Mouse (Mus musculus): ENCODE results near the gene Mfsd4b3. TPM values are rescaled to one million over a fixed set of nuclear protein-coding genes. Genes with fewer than 3 reads are reported as not detected.

The Mfsd4b3 gene
- polyA plus RNA-seq, 1 experiment = 0.07 TPM

- WGBS = 80% methylated on average over 5 of the region's 5 CpGs
- no peak overlapping the region for H3K27ac ChIP-seq (ENCODE audit: insufficient read depth, low read length)
- H3K27me3 ChIP-seq (ENCODE audit: control insufficient read depth, insufficient read depth, low read length) = no peaks in the 10 kb centered on the region
- no peaks in the 10 kb centered on the region for H3K4me1 ChIP-seq (ENCODE audit: control insufficient read depth, insufficient read depth, low read length)
- TF ChIP-seq CTCF (IDR thresholded peaks at IDR 0.05; ENCODE audit: borderline replicate concordance, insufficient read depth, low read depth, low read length) (no peak), POLR2A (IDR thresholded peaks at IDR 0.05; ENCODE audit: borderline replicate concordance, insufficient read depth, low read length) (no peak)
- no peak for DNase-seq
- no peak overlapping the region for H3K4me3 ChIP-seq (replicated peaks; ENCODE audit: insufficient read depth, low read depth, low read length)
These were observed 22.7 kb upstream of the Mfsd4b3 start for GRCm38 (mm10) chr10:39982604-39983003.

GRCm38 (mm10) chr10:39978231-39978630 lies 18.3 kb upstream of the Mfsd4b3 start:
- WGBS = 93% methylated on average over 1 of the region's 1 CpGs
- H3K4me1 ChIP-seq (ENCODE audit: control insufficient read depth, insufficient read depth, low read length) = no peaks in the 10 kb centered on the region
- DNase-seq = no peak
- TF ChIP-seq CTCF (IDR thresholded peaks at IDR 0.05; ENCODE audit: borderline replicate concordance, insufficient read depth, low read depth, low read length) (no peak), POLR2A (IDR thresholded peaks at IDR 0.05; ENCODE audit: borderline replicate concordance, insufficient read depth, low read length) (no peak)
- H3K27ac ChIP-seq (ENCODE audit: insufficient read depth, low read length) = no peak overlapping the region
- H3K4me3 ChIP-seq (replicated peaks; ENCODE audit: insufficient read depth, low read depth, low read length) = no peak overlapping the region
- H3K27me3 ChIP-seq (ENCODE audit: control insufficient read depth, insufficient read depth, low read length) = no peaks in the 10 kb centered on the region

- H3K4me1 ChIP-seq (ENCODE audit: control insufficient read depth, insufficient read depth, low read length) = no peaks in the 10 kb centered on the region
- no peak overlapping the region for H3K4me3 ChIP-seq (replicated peaks; ENCODE audit: insufficient read depth, low read depth, low read length)
- no peak for TF ChIP-seq CTCF (IDR thresholded peaks at IDR 0.05; ENCODE audit: borderline replicate concordance, insufficient read depth, low read depth, low read length)
- TF ChIP-seq POLR2A (IDR thresholded peaks at IDR 0.05; ENCODE audit: borderline replicate concordance, insufficient read depth, low read length) = no peak
- WGBS = 94% methylated on average over 4 of the region's 4 CpGs
- no peak for DNase-seq
- H3K27me3 ChIP-seq (ENCODE audit: control insufficient read depth, insufficient read depth, low read length) = no peaks in the 10 kb centered on the region
- no peak overlapping the region for H3K27ac ChIP-seq (ENCODE audit: insufficient read depth, low read length)
These were observed 17.4 kb upstream of the Mfsd4b3 start for GRCm38 (mm10) chr10:39977346-39977745.

GRCm38 (mm10) chr10:39975771-39976170 lies 15.8 kb upstream of the Mfsd4b3 start:
- 49% methylated on average over 2 of the region's 2 CpGs for WGBS
- no peak for TF ChIP-seq POLR2A (IDR thresholded peaks at IDR 0.05; ENCODE audit: borderline replicate concordance, insufficient read depth, low read length)
- no peak for TF ChIP-seq CTCF (IDR thresholded peaks at IDR 0.05; ENCODE audit: borderline replicate concordance, insufficient read depth, low read depth, low read length)
- DNase-seq = no peak

GRCm38 (mm10) chr10:39974982-39975381 lies 15.0 kb upstream of the Mfsd4b3 start:
- WGBS = 64% methylated on average over 11 of the region's 11 CpGs
- no peak overlapping the region for H3K4me3 ChIP-seq (replicated peaks; ENCODE audit: insufficient read depth, low read depth, low read length)
- H3K27me3 ChIP-seq (ENCODE audit: control insufficient read depth, insufficient read depth, low read length) = no peaks in the 10 kb centered on the region
- no peaks in the 10 kb centered on the region for H3K4me1 ChIP-seq (ENCODE audit: control insufficient read depth, insufficient read depth, low read length)
- H3K27ac ChIP-seq (ENCODE audit: insufficient read depth, low read length) = no peak overlapping the region
- no peak for TF ChIP-seq POLR2A (IDR thresholded peaks at IDR 0.05; ENCODE audit: borderline replicate concordance, insufficient read depth, low read length)
- DNase-seq = no peak

More at GRCm38 (mm10) chr10:39975771-39976170, 15.8 kb upstream of the Mfsd4b3 start:
- Histone ChIP-seq H3K27me3 (ENCODE audit: control insufficient read depth, insufficient read depth, low read length) (no peaks in the 10 kb centered on the region), H3K27ac (ENCODE audit: insufficient read depth, low read length) (no peak overlapping the region), H3K4me3 (replicated peaks; ENCODE audit: insufficient read depth, low read depth, low read length) (no peak overlapping the region), H3K4me1 (ENCODE audit: control insufficient read depth, insufficient read depth, low read length) (no peaks in the 10 kb centered on the region)

GRCm38 (mm10) chr10:39967512-39967911 lies 7.6 kb upstream of the Mfsd4b3 start:
- 88% methylated on average over 3 of the region's 3 CpGs for WGBS
- H3K4me3 ChIP-seq (replicated peaks; ENCODE audit: insufficient read depth, low read depth, low read length) = no peak overlapping the region
- no peaks in the 10 kb centered on the region for H3K27me3 ChIP-seq (ENCODE audit: control insufficient read depth, insufficient read depth, low read length)
- H3K4me1 ChIP-seq (ENCODE audit: control insufficient read depth, insufficient read depth, low read length) = no peaks in the 10 kb centered on the region
- H3K27ac ChIP-seq (ENCODE audit: insufficient read depth, low read length) = no peak overlapping the region
- TF ChIP-seq CTCF (IDR thresholded peaks at IDR 0.05; ENCODE audit: borderline replicate concordance, insufficient read depth, low read depth, low read length) = no peak
- no peak for TF ChIP-seq POLR2A (IDR thresholded peaks at IDR 0.05; ENCODE audit: borderline replicate concordance, insufficient read depth, low read length)
- DNase-seq = no peak

GRCm38 (mm10) chr10:39961906-39962305 lies 2.0 kb upstream of the Mfsd4b3 start:
- TF ChIP-seq POLR2A (IDR thresholded peaks at IDR 0.05; ENCODE audit: borderline replicate concordance, insufficient read depth, low read length) = no peak
- no peak for TF ChIP-seq CTCF (IDR thresholded peaks at IDR 0.05; ENCODE audit: borderline replicate concordance, insufficient read depth, low read depth, low read length)
- no peak for DNase-seq
- 37% methylated on average over 1 of the region's 1 CpGs for WGBS
- no peak overlapping the region for H3K27ac ChIP-seq (ENCODE audit: insufficient read depth, low read length)
- H3K4me3 ChIP-seq (replicated peaks; ENCODE audit: insufficient read depth, low read depth, low read length) = no peak overlapping the region
- no peaks in the 10 kb centered on the region for H3K27me3 ChIP-seq (ENCODE audit: control insufficient read depth, insufficient read depth, low read length)
- no peaks in the 10 kb centered on the region for H3K4me1 ChIP-seq (ENCODE audit: control insufficient read depth, insufficient read depth, low read length)

- WGBS = 42% methylated on average over 11 of the region's 11 CpGs
- no peaks in the 10 kb centered on the region for H3K27me3 ChIP-seq (ENCODE audit: control insufficient read depth, insufficient read depth, low read length)
- no peak overlapping the region for H3K27ac ChIP-seq (ENCODE audit: insufficient read depth, low read length)
- DNase-seq = no peak
- TF ChIP-seq POLR2A (IDR thresholded peaks at IDR 0.05; ENCODE audit: borderline replicate concordance, insufficient read depth, low read length) (no peak), CTCF (IDR thresholded peaks at IDR 0.05; ENCODE audit: borderline replicate concordance, insufficient read depth, low read depth, low read length) (no peak)
- no peaks in the 10 kb centered on the region for H3K4me1 ChIP-seq (ENCODE audit: control insufficient read depth, insufficient read depth, low read length)
- H3K4me3 ChIP-seq (replicated peaks; ENCODE audit: insufficient read depth, low read depth, low read length) = peak overlapping the region; percentile 67
These were observed 479 bp upstream of the Mfsd4b3 start for GRCm38 (mm10) chr10:39960441-39960822.

Measured in cerebellum, adult 2 months (tissue).